Mouse (Mus musculus) forebrain, postnatal 0 days (tissue): ENCODE measurements at regions not wholly inside any gene's neighbourhood (a gene's known extent, or its start where the extent isn't known, plus 50 kb on each side); places are given as distances from the start of the nearest gene placed in this dataset.

ENCODE experiments used
- ATAC-seq: fragments of 200-750 bp; cut with Nextera tagmentation; 2 replicates; pipeline ENCODE4 v1.8.0; 2017; ENCODE audit warnings: mild to moderate bottlenecking, moderate library complexity
- DNase-seq: peaks from one replicate; pipeline ENCODE4 v3.0.0-alpha.2; 2015
- H3K27ac ChIP-seq: fragments of 300-500 bp; sonication (generic); 2 replicates; pipeline ENCODE4 v1.5.1; 2014; ENCODE audit warnings: low read depth, mild to moderate bottlenecking, antibody characterized with exemption, low read length, moderate library complexity, mixed read lengths
- H3K27me3 ChIP-seq: fragments of 300-500 bp; sonication (generic); 2 replicates; pipeline ENCODE4 v1.6.1; 2014; ENCODE audit warnings: mild to moderate bottlenecking, low read length, mixed read lengths; ENCODE audit not compliant: insufficient read depth
- H3K36me3 ChIP-seq: fragments of 300-500 bp; sonication (generic); 2 replicates; pipeline ENCODE4 v1.6.1; 2014; ENCODE audit warnings: mild to moderate bottlenecking, moderate library complexity; ENCODE audit not compliant: insufficient read depth
- H3K4me1 ChIP-seq: fragments of 300-500 bp; sonication (generic); 2 replicates; pipeline ENCODE4 v1.6.1; 2014; ENCODE audit warnings: antibody characterized with exemption; ENCODE audit not compliant: insufficient read depth
- H3K4me2 ChIP-seq: fragments of 300-500 bp; sonication (generic); 2 replicates; pipeline ENCODE4 v1.6.1; 2014; ENCODE audit warnings: low read depth, mild to moderate bottlenecking, moderate library complexity
- H3K4me3 ChIP-seq: fragments of 300-500 bp; sonication (generic); 2 replicates; pipeline ENCODE4 v1.5.1; 2014; ENCODE audit warnings: low read depth, low read length, mixed read lengths
- H3K9ac ChIP-seq: fragments of 300-500 bp; sonication (generic); 2 replicates; pipeline ENCODE4 v1.6.1; 2014; ENCODE audit warnings: mild to moderate bottlenecking
- H3K9me3 ChIP-seq: fragments of 300-500 bp; sonication (generic); 2 replicates; pipeline ENCODE4 v1.6.1; 2016; ENCODE audit warnings: low read length
- CTCF ChIP-seq: sonication (generic); IDR thresholded peaks from 2 replicates; pipeline ENCODE4 v1.5.1; 2016; ENCODE audit warnings: antibody characterized with exemption, control low read depth, low read depth
- WGBS: fragments of 180-500 bp; shearing (Covaris S2); extraction: QIAGEN DNeasy Blood & Tissue Kit; methylation state at CpG from one replicate; pipeline ENCODE4 v1.1.7; 2014; 5-methylcytosine and 5-hydroxymethylcytosine counted together

DNA sequence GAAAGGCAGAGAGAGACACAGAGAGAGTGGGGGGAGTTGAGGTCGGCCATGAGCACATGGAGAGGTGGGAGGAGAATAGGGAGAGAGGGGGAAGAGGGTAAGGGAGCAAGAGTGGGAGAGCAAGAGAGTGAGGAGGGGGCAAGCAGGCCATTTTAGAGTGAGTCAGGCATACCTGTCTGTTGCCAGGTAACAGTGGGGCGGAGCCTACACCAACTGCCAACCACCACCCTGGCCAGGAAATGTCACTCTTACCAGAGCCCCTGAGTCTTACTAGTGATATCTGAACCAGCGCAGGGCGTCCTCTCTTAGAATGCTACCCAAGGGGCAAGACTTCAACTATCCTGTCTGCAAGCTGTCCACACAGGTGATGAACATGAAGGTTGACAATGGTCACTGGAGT is 243.5 kb downstream of the Bcl11b start:
- Histone ChIP-seq H3K4me1 (no peaks in the 10 kb centered on the region), H3K9ac (no peak overlapping the region), H3K36me3 (no peaks in the 10 kb centered on the region), H3K27ac (no peak overlapping the region), H3K4me2 (no peak overlapping the region), H3K4me3 (no peak overlapping the region), H3K27me3 (no peaks in the 10 kb centered on the region), H3K9me3 (no peaks in the 10 kb centered on the region)
- TF ChIP-seq CTCF, result no peak
- 87% methylated on average over 4 of the region's 4 CpGs for WGBS
- no peak for DNase-seq
- no peak for ATAC-seq

DNA sequence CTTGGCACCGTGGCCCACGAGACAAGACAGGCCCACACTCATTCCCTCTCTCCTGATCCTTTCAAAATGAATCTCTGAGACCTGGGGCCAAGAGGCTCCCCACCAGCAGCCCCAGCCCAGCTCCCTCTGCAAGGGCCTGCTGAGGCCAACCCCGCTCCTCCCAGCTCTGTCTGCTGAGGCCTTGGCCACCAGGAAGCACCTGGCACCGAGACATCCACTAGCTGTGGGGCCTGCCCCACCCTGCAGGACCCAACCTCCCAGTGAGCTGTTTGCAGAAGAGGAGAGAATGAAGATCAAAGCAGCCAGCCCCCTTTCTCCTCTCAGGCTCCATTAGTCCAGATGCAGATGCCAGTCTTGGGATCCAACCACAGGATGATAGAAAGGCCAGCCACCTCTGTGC is 241.3 kb downstream of the Bcl11b start:
- Histone ChIP-seq H3K36me3 (no peaks in the 10 kb centered on the region), H3K27ac (no peak overlapping the region), H3K9ac (no peak overlapping the region), H3K9me3 (no peaks in the 10 kb centered on the region), H3K4me1 (no peaks in the 10 kb centered on the region), H3K4me2 (no peak overlapping the region), H3K27me3 (no peaks in the 10 kb centered on the region), H3K4me3 (no peak overlapping the region)
- ATAC-seq (no peak), DNase-seq (no peak)
- no peak for TF ChIP-seq CTCF
- 81% methylated on average over 4 of the region's 4 CpGs for WGBS

DNA sequence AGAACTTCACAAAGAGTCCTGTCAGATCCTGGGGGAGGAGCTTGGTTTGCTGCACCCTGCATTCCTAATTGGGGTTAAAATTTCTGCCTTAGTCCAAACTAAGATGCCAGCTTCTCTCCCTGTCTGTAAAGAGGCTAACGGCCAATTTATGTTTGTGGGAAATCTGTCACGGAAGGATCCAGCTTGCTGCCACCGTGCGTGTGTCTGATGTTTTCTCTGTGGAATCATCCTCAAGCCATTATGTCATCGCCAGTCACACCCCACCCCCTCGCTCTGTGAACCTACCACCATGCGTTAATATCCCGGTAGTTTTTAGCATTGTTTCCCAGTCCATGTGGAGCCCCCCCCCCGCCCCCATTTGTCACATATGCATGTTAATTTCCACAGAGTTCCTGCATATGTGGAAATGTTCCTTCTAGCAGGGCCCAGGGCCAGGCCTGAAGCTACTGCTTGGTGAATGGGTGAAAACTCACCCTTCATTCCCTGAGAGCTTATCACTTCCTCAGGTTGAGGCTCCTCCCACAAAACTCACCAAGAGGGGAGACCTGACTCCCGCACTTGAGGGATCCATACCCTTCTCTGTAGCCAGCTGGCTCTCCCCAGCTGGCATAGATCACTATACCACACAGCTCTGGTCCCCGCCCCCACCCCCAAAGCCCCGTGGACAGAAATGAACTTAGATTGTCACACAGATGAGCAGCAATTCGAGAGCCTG is 233.4 kb downstream of the Bcl11b start:
- Histone ChIP-seq H3K9me3 (no peaks in the 10 kb centered on the region), H3K9ac (no peak overlapping the region), H3K27me3 (no peaks in the 10 kb centered on the region), H3K36me3 (no peaks in the 10 kb centered on the region), H3K4me3 (no peak overlapping the region), H3K27ac (no peak overlapping the region), H3K4me2 (no peak overlapping the region), H3K4me1 (no peaks in the 10 kb centered on the region)
- ATAC-seq (no peak), DNase-seq (no peak)
- 55% methylated on average over 13 of the region's 13 CpGs for WGBS
- no peak for TF ChIP-seq CTCF

DNA sequence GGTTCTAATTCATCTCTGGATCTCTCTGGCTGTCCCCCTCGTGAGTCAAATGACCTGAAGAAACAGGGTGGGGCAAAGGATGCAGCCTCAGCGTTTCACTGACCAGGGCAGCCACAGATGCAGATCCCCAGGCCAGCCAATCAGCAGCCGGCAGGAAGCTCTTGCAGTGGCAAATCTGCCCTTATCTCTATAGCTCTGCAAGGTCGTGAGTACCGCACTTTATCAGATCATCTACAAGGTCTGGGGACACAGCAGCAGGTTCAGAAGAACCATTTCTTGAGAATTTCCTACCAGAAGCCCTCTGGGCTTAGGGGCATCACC is 232.9 kb downstream of the Bcl11b start:
- no peak for DNase-seq

DNA sequence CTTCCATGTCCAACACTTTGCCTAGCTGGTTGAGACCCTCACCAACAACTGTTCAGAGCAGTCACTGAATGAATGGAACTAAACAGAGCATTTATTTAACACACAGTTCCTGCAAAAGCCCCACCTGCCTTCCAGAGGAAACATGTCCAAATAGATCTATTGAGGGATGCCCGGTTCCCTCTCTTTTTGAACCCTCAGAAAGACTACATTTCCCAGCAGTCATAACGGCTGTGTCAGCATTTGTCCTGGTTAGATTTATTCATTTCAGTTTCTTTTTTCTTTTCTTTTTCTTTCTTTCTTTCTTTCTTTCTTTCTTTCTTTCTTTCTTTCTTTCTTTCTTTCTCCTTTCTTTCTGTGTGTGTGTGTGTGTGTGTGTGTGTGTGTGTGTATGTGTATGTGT is 232.1 kb downstream of the Bcl11b start:
- 72% methylated on average over 2 of the region's 2 CpGs for WGBS
- H3K36me3 ChIP-seq, result no peaks in the 10 kb centered on the region
- no peak for TF ChIP-seq CTCF
- H3K27ac ChIP-seq, result no peak overlapping the region
- no peak for ATAC-seq
- no peak overlapping the region for H3K4me2 ChIP-seq
- no peak for DNase-seq
- no peaks in the 10 kb centered on the region for H3K4me1 ChIP-seq
- H3K9ac ChIP-seq, result no peak overlapping the region
- no peaks in the 10 kb centered on the region for H3K9me3 ChIP-seq
- no peaks in the 10 kb centered on the region for H3K27me3 ChIP-seq
- no peak overlapping the region for H3K4me3 ChIP-seq

More for the DNA sequence above, 232.9 kb downstream of the Bcl11b start:
- no peak for ATAC-seq
- no peaks in the 10 kb centered on the region for H3K9me3 ChIP-seq
- TF ChIP-seq CTCF, result no peak
- no peak overlapping the region for H3K9ac ChIP-seq
- H3K4me3 ChIP-seq, result no peak overlapping the region
- H3K4me2 ChIP-seq, result no peak overlapping the region
- H3K27me3 ChIP-seq, result no peaks in the 10 kb centered on the region
- no peaks in the 10 kb centered on the region for H3K4me1 ChIP-seq
- WGBS, result 37% methylated on average over 5 of the region's 5 CpGs
- no peaks in the 10 kb centered on the region for H3K36me3 ChIP-seq
- H3K27ac ChIP-seq, result no peak overlapping the region

DNA sequence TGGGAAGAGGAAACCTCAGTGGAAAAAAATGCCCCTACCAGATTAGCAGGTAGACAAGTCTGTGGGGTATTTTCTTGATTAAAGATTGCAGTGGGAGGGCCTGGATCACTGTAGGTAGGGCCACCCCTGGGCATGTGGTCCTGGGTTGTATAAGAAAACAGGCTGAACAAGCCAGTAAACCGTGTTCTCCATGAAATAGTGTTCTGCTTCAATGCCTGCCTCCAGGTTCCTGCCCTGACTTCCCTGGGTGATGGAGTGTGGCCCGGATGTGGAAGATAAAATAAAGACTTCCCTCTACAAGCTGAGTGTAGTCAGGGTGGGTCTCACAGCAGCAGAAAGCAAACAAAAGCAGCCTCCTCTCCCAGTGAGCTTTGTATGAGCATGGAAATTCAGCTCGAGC is 231.6 kb downstream of the Bcl11b start:
- no peak for TF ChIP-seq CTCF
- H3K27me3 ChIP-seq, result no peaks in the 10 kb centered on the region
- H3K9me3 ChIP-seq, result no peaks in the 10 kb centered on the region
- H3K4me3 ChIP-seq, result no peak overlapping the region
- H3K36me3 ChIP-seq, result no peaks in the 10 kb centered on the region
- no peak for DNase-seq
- no peak overlapping the region for H3K9ac ChIP-seq
- ATAC-seq, result no peak
- H3K27ac ChIP-seq, result no peak overlapping the region
- no peaks in the 10 kb centered on the region for H3K4me1 ChIP-seq
- WGBS, result 47% methylated on average over 3 of the region's 3 CpGs
- H3K4me2 ChIP-seq, result no peak overlapping the region

DNA sequence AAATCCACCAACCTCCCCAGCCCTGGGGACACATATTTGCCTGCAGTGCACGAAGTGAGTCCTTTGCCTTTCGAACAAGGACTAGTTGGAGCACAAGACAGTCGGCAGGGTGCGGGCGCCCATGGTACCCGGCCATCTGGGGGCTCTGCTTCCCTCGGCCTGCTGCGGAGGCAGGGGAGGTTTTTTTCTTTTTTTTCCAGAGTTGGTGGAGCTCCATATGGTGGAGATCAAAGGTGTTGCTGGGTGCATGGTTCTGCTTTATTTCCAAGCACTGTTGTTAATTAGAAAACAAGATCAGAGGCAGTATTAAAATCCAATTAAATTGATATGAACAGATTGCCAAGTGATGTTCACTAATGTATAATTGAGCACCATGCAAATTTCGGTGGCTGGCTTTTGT is 225.4 kb downstream of the Bcl11b start:
- TF ChIP-seq CTCF, result no peak
- Histone ChIP-seq H3K4me3 (no peak overlapping the region), H3K4me2 (no peak overlapping the region), H3K9ac (no peak overlapping the region), H3K9me3 (no peaks in the 10 kb centered on the region), H3K27me3 (no peaks in the 10 kb centered on the region), H3K4me1 (no peaks in the 10 kb centered on the region), H3K27ac (no peak overlapping the region), H3K36me3 (no peaks in the 10 kb centered on the region)
- WGBS, result 54% methylated on average over 9 of the region's 9 CpGs
- ATAC-seq (no peak), DNase-seq (no peak)
